ENCODE assay signal across 8 mouse cellular contexts in the genomic region with DNA sequence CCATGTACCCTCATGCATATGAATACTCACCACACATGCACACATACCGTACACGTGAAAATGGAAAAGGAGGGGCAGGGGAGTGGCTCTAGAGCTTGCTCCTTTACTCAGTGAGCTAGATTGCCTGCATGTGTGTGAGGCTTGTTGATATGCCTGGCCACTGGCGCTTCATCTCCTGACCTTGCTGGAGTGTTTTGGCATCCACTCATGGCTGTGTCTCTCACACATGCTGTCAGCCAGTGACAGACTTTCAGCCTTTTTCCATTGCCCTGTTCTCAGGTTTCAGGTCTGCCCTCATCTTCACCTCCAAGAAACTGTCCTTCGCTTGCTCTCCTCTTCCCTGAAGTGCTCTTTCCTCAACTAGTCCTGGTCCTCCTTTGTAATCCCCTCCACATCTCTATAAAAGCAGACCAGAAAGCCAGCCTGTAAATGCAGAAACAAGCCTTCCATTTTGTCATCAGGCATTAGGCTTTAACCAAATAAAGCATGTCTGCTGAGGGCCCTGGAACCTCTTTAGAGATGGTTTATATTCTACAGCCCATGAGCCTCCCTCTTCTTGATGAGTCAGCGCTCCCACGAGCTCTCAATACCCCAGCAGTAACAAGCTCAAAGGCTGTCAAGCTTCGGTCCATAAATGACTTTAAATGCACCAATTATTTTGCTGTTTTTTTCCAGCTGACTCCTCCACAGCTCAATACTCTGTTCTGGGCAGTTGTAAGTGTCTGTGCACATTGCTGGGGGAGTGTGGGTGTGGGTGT. TPM values are rescaled to one million over a fixed set of nuclear protein-coding genes. Genes with fewer than 3 reads are reported as not detected.
A peak's percentile ranks its signal among the peaks of the same experiment; 100 is the strongest.
DNase-seq lines count a peak whose midpoint lies in the region; ATAC-seq lines count a peak whose summit lies in the region.
"Had no signal": no experiment of that assay in that cellular context is flagged by ENCODE, and none has a peak within 500 bp of the region (broad histone marks: within the 10 kb centered on the region; RNA-seq: fewer than 3 reads in every experiment).

No protein-coding gene starts in this region.

- H3K36me3 ChIP-seq in lung, embryonic 15.5 days, result no peaks in the 10 kb centered on the region
- H3K36me3 ChIP-seq in embryonic facial prominence, embryonic 14.5 days (ENCODE audit: control insufficient read depth, insufficient read depth, low read length), result no peaks in the 10 kb centered on the region
- H3K36me3 ChIP-seq in hindbrain, embryonic 16.5 days (ENCODE audit: control insufficient read depth, insufficient read depth, low read length), result no peaks in the 10 kb centered on the region
- H3K36me3 ChIP-seq in stomach, embryonic 15.5 days, result no peaks in the 10 kb centered on the region

- H3K4me2 ChIP-seq in lung, embryonic 15.5 days, result no peak overlapping the region
- H3K4me2 ChIP-seq in embryonic facial prominence, embryonic 14.5 days (ENCODE audit: low read depth, low read length), result no peak overlapping the region
- H3K4me2 ChIP-seq in hindbrain, embryonic 16.5 days (ENCODE audit: low read length), result no peak overlapping the region
- no peak overlapping the region for H3K4me2 ChIP-seq in stomach, embryonic 15.5 days

- H3K4me1 ChIP-seq in lung, embryonic 15.5 days, result peaks cover 26% of the 10 kb centered on the region
- peaks cover 13% of the 10 kb centered on the region for H3K4me1 ChIP-seq in embryonic facial prominence, embryonic 14.5 days (ENCODE audit: control insufficient read depth, insufficient read depth, low read length)
- H3K4me1 ChIP-seq in hindbrain, embryonic 16.5 days (ENCODE audit: control insufficient read depth, insufficient read depth, low read depth, low read length), result peaks cover 20% of the 10 kb centered on the region
- peaks cover 14% of the 10 kb centered on the region; the same call in 1 of the 2 replicates for H3K4me1 ChIP-seq in stomach, embryonic 15.5 days

- H3K9me3 ChIP-seq in lung, embryonic 15.5 days, result no peaks in the 10 kb centered on the region
- H3K9me3 ChIP-seq in embryonic facial prominence, embryonic 14.5 days (ENCODE audit: control insufficient read depth, low read length), result no peaks in the 10 kb centered on the region
- H3K9me3 ChIP-seq in hindbrain, embryonic 16.5 days (ENCODE audit: control insufficient read depth, low read length), result no peaks in the 10 kb centered on the region
- H3K9me3 ChIP-seq in stomach, embryonic 15.5 days, result no peaks in the 10 kb centered on the region

- WGBS in lung, embryonic 15.5 days, result 20% methylated on average over 7 of the region's 7 CpGs
- 43% methylated on average over 7 of the region's 7 CpGs for WGBS in embryonic facial prominence, embryonic 14.5 days
- 55% methylated on average over 7 of the region's 7 CpGs for WGBS in hindbrain, embryonic 16.5 days
- 43% methylated on average over 7 of the region's 7 CpGs for WGBS in stomach, embryonic 15.5 days

- no peak for DNase-seq in lung, postnatal 36 days
- peak; percentile 40 for DNase-seq in embryonic facial prominence, embryonic 14.5 days (ENCODE audit: low spot score)
- DNase-seq in layer of hippocampus, adult 9-11 months, result no peak
- no peak for DNase-seq in c-Kit-positive CD71-positive TER-119-positive erythroid progenitor cells, embryonic 14.5 days (ENCODE audit: low spot score)

- no peaks in the 10 kb centered on the region for H3K27me3 ChIP-seq in lung, embryonic 15.5 days
- H3K27me3 ChIP-seq in embryonic facial prominence, embryonic 14.5 days (replicated peaks; ENCODE audit: control insufficient read depth, insufficient read depth, low read length), result no peaks in the 10 kb centered on the region
- no peaks in the 10 kb centered on the region for H3K27me3 ChIP-seq in hindbrain, embryonic 16.5 days (replicated peaks; ENCODE audit: control insufficient read depth, insufficient read depth, low read length)
- no peaks in the 10 kb centered on the region for H3K27me3 ChIP-seq in stomach, embryonic 15.5 days (replicated peaks)

- H3K4me3 ChIP-seq in lung, embryonic 15.5 days, result no peak overlapping the region
- no peak overlapping the region for H3K4me3 ChIP-seq in embryonic facial prominence, embryonic 14.5 days (ENCODE audit: low read depth, low read length)
- H3K4me3 ChIP-seq in hindbrain, embryonic 16.5 days (ENCODE audit: low read length), result no peak overlapping the region
- H3K4me3 ChIP-seq in stomach, embryonic 15.5 days (replicated peaks), result no peak overlapping the region
- H3K4me3 ChIP-seq: erythroblast, embryonic 14.5 days had no signal

- no peak overlapping the region for H3K9ac ChIP-seq in lung, embryonic 15.5 days
- no peak overlapping the region for H3K9ac ChIP-seq in embryonic facial prominence, embryonic 14.5 days (ENCODE audit: low read depth, low read length)
- H3K9ac ChIP-seq in hindbrain, embryonic 16.5 days (ENCODE audit: low read depth, low read length), result no peak overlapping the region
- H3K9ac ChIP-seq in stomach, embryonic 15.5 days, result no peak overlapping the region

- ATAC-seq in lung, embryonic 15.5 days (ENCODE audit: borderline replicate concordance, extremely low read depth, low FRiP score, low TSS enrichment), result peak; percentile 31; the same call in 1 of the 2 replicates
- ATAC-seq in embryonic facial prominence, embryonic 14.5 days (ENCODE audit: low read depth), result no peak; the same call in 1 of the 2 replicates
- ATAC-seq in hindbrain, embryonic 16.5 days, result no peak
- 0 out of 2 replicates have a peak, but pooled peaks have one; percentile 35 for ATAC-seq in stomach, embryonic 15.5 days (ENCODE audit: insufficient read depth, low FRiP score, low read depth)

- H3K27ac ChIP-seq in lung, embryonic 15.5 days, result no peak overlapping the region
- H3K27ac ChIP-seq in embryonic facial prominence, embryonic 14.5 days (replicated peaks; ENCODE audit: low read depth, low read length), result no peak overlapping the region
- H3K27ac ChIP-seq in hindbrain, embryonic 16.5 days (ENCODE audit: low read depth, low read length), result peak overlapping the region; percentile 37
- 0 out of 2 replicates have a peak overlapping the region, but pooled peaks have one; percentile 55 for H3K27ac ChIP-seq in stomach, embryonic 15.5 days

RNA-seq across cellular contexts. Expression of a gene that starts 35.2 kb away (rescaled TPM):
- 41.2 and 44.0 TPM in 2 replicates for polyA plus RNA-seq in lung, embryonic 15.5 days (2015; fragmentation: Nextera tagmentation; extraction: Ambion mirVana)
- polyA plus RNA-seq in embryonic facial prominence, embryonic 14.5 days (2014; fragmentation: Nextera tagmentation; extraction: Ambion mirVana), result 43.1 and 48.9 TPM in 2 replicates
- polyA plus RNA-seq in hindbrain, embryonic 16.5 days (2015; fragmentation: Nextera tagmentation; extraction: Ambion mirVana), result 40.9 and 51.1 TPM in 2 replicates
- polyA plus RNA-seq in stomach, embryonic 15.5 days (2015; fragmentation: Nextera tagmentation; extraction: Ambion mirVana), result 28.5 and 35.2 TPM in 2 replicates
- polyA plus RNA-seq: erythroblast, embryonic 14.5 days had no signal

Comparison
In these comparisons a context has a peak if more than half of its experiments do, and no peak if none do; other contexts are left out.
1. ATAC-seq: peak in lung, embryonic 15.5 days (single experiment) and stomach, embryonic 15.5 days (single experiment); none in embryonic facial prominence, embryonic 14.5 days (single experiment) and hindbrain, embryonic 16.5 days (single experiment).
2. H3K27ac ChIP-seq: peak in hindbrain, embryonic 16.5 days (single experiment) and stomach, embryonic 15.5 days (single experiment); none in lung, embryonic 15.5 days (single experiment) and embryonic facial prominence, embryonic 14.5 days (single experiment).